Mouse (Mus musculus) kidney, embryonic 16.5 days (tissue): ENCODE results near the gene Primpol. TPM values are rescaled to one million over a fixed set of nuclear protein-coding genes. Genes with fewer than 3 reads are reported as not detected.
A peak's percentile ranks its signal among the peaks of the same experiment; 100 is the strongest.

Experiments used
- ATAC-seq: fragments of 200-750 bp; cut with Nextera tagmentation; 2 replicates; pipeline ENCODE4 v1.8.0; 2017; ENCODE audit warnings: moderate TSS enrichment; ENCODE audit not compliant: low FRiP score, low TSS enrichment
- H3K27ac ChIP-seq: fragments of 300-500 bp; sonication (generic); 2 replicates; pipeline ENCODE4 v1.5.1; 2014; ENCODE audit warnings: low read length
- H3K27me3 ChIP-seq: fragments of 300-500 bp; sonication (generic); 2 replicates; pipeline ENCODE4 v1.6.1; 2014; ENCODE audit warnings: low read length, control low read depth, mixed read lengths; ENCODE audit not compliant: insufficient read depth
- H3K36me3 ChIP-seq: fragments of 300-500 bp; sonication (generic); 2 replicates; pipeline ENCODE4 v1.6.1; 2014; ENCODE audit warnings: low read length, control low read depth, mixed read lengths; ENCODE audit not compliant: insufficient read depth
- H3K4me1 ChIP-seq: fragments of 300-500 bp; sonication (generic); 2 replicates; pipeline ENCODE4 v1.6.1; 2014; ENCODE audit warnings: low read length, control low read depth, mixed read lengths; ENCODE audit not compliant: insufficient read depth
- H3K4me2 ChIP-seq: fragments of 300-500 bp; sonication (generic); replicated peaks from 2 replicates; pipeline ENCODE4 v1.6.1; 2014; ENCODE audit warnings: low read depth, low read length
- H3K4me3 ChIP-seq: fragments of 300-500 bp; sonication (generic); 2 replicates; pipeline ENCODE4 v1.5.1; 2014; ENCODE audit warnings: mild to moderate bottlenecking, low read length
- H3K9ac ChIP-seq: fragments of 300-500 bp; sonication (generic); replicated peaks from 2 replicates; pipeline ENCODE4 v1.6.1; 2014; ENCODE audit warnings: low read length
- H3K9me3 ChIP-seq: fragments of 300-500 bp; sonication (generic); 2 replicates; pipeline ENCODE4 v1.6.1; 2016; ENCODE audit warnings: low read length, control low read depth
- WGBS: fragments of 180-500 bp; shearing (Covaris S2); extraction: QIAGEN DNeasy Blood & Tissue Kit; methylation state at CpG from one replicate; pipeline ENCODE4 v1.1.7; 2014; 5-methylcytosine and 5-hydroxymethylcytosine counted together
- polyA plus RNA-seq: library from polyadenylated mRNA; unstranded; fragments of >200 nt; fragmentation: Nextera tagmentation; extraction: Ambion mirVana; gene quantifications from 2 replicates; pipeline ENCODE4 v1.2.1, GENCODE M21; 2015

Primpol gene
- polyA plus RNA-seq, 1 experiment from 2014 or later = 13.8 TPM

DNA sequence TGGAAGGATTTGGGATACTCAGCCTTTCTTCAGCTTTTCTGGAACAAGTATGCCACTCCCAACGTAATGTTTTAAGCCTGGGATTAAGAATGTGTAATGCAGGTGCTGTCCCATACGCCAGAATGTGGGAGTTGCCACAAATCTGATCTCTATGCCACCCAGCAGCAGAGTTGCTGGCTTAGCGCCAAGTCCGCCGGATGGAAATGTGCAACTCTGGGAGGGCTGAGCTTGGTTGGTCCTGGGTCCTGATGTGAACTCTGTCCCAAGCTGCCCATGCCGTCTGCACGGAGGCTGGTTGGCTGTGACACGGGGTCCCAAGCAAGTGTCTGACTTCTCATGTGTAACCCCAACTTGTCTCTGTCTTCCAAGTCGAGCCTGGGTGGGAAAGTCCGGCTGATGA lies 90.2 kb downstream of the Primpol start:
- H3K4me1 ChIP-seq = peaks cover 4% of the 10 kb centered on the region; the same call in 1 of the 2 replicates
- no peak overlapping the region for H3K9ac ChIP-seq
- H3K9me3 ChIP-seq = no peaks in the 10 kb centered on the region
- WGBS = 52% methylated on average over 10 of the region's 10 CpGs
- H3K4me2 ChIP-seq = no peak overlapping the region
- no peak overlapping the region for H3K27ac ChIP-seq
- H3K4me3 ChIP-seq = no peak overlapping the region
- no peaks in the 10 kb centered on the region for H3K36me3 ChIP-seq
- ATAC-seq = peak; percentile 58; the same call in 1 of the 2 replicates
- H3K27me3 ChIP-seq = no peaks in the 10 kb centered on the region

DNA sequence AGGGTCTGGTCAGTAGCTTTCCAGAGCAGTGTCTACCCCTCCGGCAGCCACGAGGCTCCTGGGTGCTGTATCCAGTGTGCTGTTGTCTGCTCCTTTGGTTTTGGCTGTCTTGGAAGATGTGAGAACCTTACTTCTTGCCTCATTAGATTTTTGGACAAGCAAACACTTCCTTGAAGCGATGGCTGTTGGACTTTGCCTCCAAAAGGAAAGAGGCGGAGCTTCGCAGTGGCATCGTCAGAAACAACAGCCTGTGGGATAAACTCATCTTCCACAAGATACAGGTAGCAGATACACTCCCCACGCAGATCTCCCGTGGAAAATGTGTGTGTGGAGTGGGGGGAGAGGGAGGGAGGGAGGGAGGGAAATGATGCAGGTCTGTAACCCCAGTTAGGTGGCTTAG lies 90.9 kb downstream of the Primpol start:
- no peaks in the 10 kb centered on the region for H3K36me3 ChIP-seq
- H3K9ac ChIP-seq = no peak overlapping the region
- H3K9me3 ChIP-seq = no peaks in the 10 kb centered on the region
- ATAC-seq = no peak
- H3K27me3 ChIP-seq = no peaks in the 10 kb centered on the region
- H3K4me2 ChIP-seq = no peak overlapping the region
- no peak overlapping the region for H3K4me3 ChIP-seq
- 85% methylated on average over 8 of the region's 8 CpGs for WGBS
- no peak overlapping the region for H3K27ac ChIP-seq
- H3K4me1 ChIP-seq = peaks cover 4% of the 10 kb centered on the region; the same call in 1 of the 2 replicates

Other genes starting within 250 kb of the Primpol start
- 20.6 and 21.3 TPM in 2 replicates for gene Acsl1, start 146.2 kb downstream of the Primpol start, polyA plus RNA-seq
- 17.2 and 18.2 TPM in 2 replicates for gene Cenpu, start 65.2 kb downstream of the Primpol start, polyA plus RNA-seq
- 73.5 and 77.6 TPM in 2 replicates for gene Casp3, start 79 bp upstream of the Primpol start, polyA plus RNA-seq
- gene Irf2, start 122.5 kb upstream of the Primpol start, polyA plus RNA-seq = 19.2 and 21.5 TPM in 2 replicates